Mouse (Mus musculus): ENCODE data around the gene Carf. TPM values are rescaled to one million over a fixed set of nuclear protein-coding genes. Genes with fewer than 3 reads are reported as not detected.
"Not testable (repeated sequence)": the region's sequence is repeated elsewhere in the genome, so short reads cannot be mapped to it uniquely, and the experiment has no call there.

Carf gene
- polyA plus RNA-seq, 1 experiment = 8.3 TPM

DNA sequence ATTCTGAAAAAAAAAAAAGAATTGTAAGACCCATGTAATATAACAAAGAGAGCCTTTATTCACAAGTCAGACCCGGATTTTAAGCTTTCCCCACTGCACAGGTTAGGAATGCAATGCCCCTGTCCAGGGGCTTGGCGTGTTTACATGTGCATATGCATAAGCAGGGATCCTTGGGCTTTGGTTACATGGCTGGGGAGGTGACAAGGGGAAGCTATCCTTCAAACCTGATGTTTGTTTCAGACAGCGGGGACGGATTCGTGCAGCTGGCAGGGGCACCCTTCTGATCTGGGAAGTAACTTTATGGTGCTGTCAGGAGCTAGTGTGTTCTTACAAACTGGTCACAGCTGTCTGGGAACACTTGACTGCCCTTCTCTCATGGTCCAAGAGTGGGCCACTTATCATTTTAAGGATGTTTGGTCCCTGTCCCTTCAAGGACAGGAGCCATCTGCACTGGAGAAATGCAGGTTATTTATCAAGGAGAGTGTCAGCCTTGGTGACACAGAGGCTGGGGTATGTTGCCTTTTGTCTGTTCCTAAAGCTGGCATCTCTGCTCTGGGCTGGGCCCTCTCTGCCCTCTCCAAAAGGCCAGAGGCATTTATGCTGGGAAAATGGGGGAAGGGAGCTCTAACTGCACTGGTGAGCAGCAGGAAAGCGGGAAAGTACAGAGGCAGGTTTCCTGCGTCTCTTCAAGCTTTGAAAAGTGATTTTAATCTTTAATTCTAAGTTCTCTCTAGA, 19.8 kb downstream of the Carf start:
- no peak for TF ChIP-seq CTCF (IDR thresholded peaks at IDR 0.05; ENCODE audit: borderline replicate concordance, extremely low read depth, insufficient read depth, insufficient read length)
- TF ChIP-seq POLR2A (IDR thresholded peaks at IDR 0.05; ENCODE audit: borderline replicate concordance, extremely low read depth, insufficient read depth, insufficient read length, poor library complexity, severe bottlenecking) = no peak
- no peak for DNase-seq (ENCODE audit: low read depth)

DNA sequence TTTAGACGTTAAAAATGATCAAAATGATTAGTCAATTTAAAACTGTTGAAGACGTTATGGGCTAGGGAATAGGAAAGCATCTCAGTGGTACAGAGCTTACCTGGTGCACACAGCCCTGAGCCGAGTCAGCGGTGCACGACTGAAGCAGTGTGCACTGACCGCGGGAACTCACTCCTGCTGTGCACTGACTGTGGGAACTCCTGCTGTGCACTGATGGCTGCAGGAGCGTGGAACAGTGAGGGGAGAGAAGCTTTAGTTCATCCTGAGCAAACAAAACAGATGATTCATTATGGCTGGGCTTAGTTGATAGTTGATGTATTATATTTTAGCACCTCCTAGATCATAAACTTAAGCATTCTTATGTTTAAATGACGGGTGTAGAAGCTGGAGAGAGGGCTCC, 39.3 kb downstream of the Carf start:
- no peak for TF ChIP-seq POLR2A (IDR thresholded peaks at IDR 0.05; ENCODE audit: borderline replicate concordance, extremely low read depth, insufficient read depth, insufficient read length, poor library complexity, severe bottlenecking)
- no peak for TF ChIP-seq CTCF (IDR thresholded peaks at IDR 0.05; ENCODE audit: borderline replicate concordance, extremely low read depth, insufficient read depth, insufficient read length)
- no peak for DNase-seq (ENCODE audit: low read depth)

DNA sequence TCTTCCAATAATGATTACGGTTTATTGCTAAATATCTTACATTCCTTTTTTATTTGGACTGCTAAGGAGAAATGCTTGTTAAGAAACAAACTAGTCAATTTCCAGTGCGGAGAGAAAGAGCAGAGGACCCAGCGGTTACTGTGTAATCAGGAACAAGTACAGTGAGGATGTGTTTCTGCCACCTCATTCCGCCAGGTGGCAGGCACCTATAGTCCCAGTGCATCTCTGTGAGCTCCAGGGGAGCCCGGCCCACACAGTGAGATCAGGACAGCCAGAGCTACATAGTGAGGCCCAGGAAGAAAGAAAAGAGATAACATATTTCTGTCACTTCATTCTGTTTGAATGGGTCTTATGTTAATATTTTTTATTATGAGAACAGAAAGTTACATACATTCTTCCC, 54.7 kb downstream of the Carf start:
- DNase-seq (ENCODE audit: low read depth) = peak; percentile 42
- no peak for TF ChIP-seq CTCF (IDR thresholded peaks at IDR 0.05; ENCODE audit: borderline replicate concordance, extremely low read depth, insufficient read depth, insufficient read length)
- no peak for TF ChIP-seq POLR2A (IDR thresholded peaks at IDR 0.05; ENCODE audit: borderline replicate concordance, extremely low read depth, insufficient read depth, insufficient read length, poor library complexity, severe bottlenecking)

DNA sequence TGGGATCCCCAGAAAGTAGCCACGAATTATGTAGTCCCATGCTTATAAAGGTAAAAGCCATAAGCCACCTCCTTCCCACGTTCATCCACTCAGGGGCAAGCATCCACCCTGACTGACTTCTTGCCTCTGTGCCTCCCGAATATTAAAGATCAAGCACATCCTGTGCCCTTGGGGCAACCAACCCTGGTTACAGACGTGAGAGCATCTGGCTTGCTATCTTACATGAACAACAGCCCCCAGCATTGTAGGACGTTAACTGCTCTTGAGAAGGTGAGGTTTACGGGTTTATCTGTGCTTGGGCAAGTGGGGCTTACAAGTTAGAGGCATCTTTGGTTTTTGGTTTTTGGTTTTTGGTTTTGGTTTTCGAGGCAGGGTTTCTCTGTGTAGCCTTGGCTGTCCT, 58.6 kb downstream of the Carf start:
- DNase-seq (ENCODE audit: low read depth) = no peak
- TF ChIP-seq CTCF (IDR thresholded peaks at IDR 0.05; ENCODE audit: borderline replicate concordance, extremely low read depth, insufficient read depth, insufficient read length) (no peak), POLR2A (IDR thresholded peaks at IDR 0.05; ENCODE audit: borderline replicate concordance, extremely low read depth, insufficient read depth, insufficient read length, poor library complexity, severe bottlenecking) (no peak)

DNA sequence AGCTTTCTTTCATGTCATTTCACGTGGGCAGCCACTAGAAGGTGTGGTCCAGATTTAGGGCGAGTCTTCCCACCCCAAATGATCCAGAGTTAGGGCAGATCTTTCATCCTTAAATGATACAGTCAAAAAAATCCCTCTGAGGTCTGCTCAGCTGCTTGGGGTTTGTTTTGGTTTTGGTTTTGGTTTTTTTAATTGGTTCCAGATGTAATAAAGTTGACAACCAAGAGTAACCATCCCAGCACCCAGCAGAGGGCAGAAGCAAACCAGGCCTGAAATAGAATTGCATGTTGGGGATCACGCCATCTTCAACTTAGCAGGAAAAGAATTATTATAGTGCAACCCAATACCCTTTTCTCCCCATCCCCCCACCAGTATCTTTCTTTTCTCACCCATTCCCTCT, 60.4 kb downstream of the Carf start:
- peak; percentile 48; the same call in 1 of the 2 replicates for TF ChIP-seq CTCF (IDR thresholded peaks at IDR 0.05; ENCODE audit: borderline replicate concordance, extremely low read depth, insufficient read depth, insufficient read length)
- no peak for TF ChIP-seq POLR2A (IDR thresholded peaks at IDR 0.05; ENCODE audit: borderline replicate concordance, extremely low read depth, insufficient read depth, insufficient read length, poor library complexity, severe bottlenecking)
- DNase-seq (ENCODE audit: low read depth) = peak; percentile 24

DNA sequence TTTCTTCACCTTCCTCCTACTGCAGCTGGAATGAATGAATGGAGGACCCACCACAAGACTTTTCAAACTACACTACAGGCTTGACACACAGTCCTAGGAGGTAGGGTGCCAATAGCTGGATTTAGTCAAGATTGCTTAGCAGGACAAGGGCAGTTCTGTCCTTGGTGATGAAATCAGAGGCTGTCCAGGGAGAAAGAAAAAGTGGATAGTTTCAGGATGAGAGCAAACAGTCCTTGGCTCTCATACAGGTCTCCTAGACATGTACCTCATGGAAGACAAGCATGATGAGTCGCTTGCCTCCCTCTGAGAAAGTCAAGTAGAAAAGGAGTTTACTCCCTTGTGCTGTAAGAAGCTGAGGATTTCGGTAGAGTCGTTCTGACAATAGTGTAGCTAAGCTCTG, 65.6 kb downstream of the Carf start:
- no peak for DNase-seq (ENCODE audit: low read depth)
- no peak for TF ChIP-seq CTCF (IDR thresholded peaks at IDR 0.05; ENCODE audit: borderline replicate concordance, extremely low read depth, insufficient read depth, insufficient read length)
- TF ChIP-seq POLR2A (IDR thresholded peaks at IDR 0.05; ENCODE audit: borderline replicate concordance, extremely low read depth, insufficient read depth, insufficient read length, poor library complexity, severe bottlenecking) = no peak

DNA sequence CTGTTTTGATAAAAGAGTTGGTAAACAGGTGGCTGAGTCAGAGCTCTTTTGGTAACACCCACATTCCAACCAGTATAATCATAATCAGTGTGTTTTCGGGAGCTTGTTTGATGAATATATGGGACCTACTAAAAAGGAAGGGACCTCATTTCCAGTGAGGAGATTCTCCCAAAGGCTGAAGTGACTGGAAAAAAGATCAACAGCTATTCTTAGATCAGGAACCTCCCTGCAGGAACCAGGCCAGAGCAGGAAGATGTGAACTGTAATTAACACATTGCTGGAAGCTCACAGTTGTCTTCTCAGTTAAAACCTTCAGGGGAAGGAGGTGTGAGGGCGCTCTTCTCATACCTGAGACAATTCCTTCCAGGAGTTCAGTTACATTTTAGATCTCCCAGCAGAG, 71.6 kb downstream of the Carf start:
- DNase-seq (ENCODE audit: low read depth) = no peak
- TF ChIP-seq CTCF (IDR thresholded peaks at IDR 0.05; ENCODE audit: borderline replicate concordance, extremely low read depth, insufficient read depth, insufficient read length) = no peak
- no peak for TF ChIP-seq POLR2A (IDR thresholded peaks at IDR 0.05; ENCODE audit: borderline replicate concordance, extremely low read depth, insufficient read depth, insufficient read length, poor library complexity, severe bottlenecking)

DNA sequence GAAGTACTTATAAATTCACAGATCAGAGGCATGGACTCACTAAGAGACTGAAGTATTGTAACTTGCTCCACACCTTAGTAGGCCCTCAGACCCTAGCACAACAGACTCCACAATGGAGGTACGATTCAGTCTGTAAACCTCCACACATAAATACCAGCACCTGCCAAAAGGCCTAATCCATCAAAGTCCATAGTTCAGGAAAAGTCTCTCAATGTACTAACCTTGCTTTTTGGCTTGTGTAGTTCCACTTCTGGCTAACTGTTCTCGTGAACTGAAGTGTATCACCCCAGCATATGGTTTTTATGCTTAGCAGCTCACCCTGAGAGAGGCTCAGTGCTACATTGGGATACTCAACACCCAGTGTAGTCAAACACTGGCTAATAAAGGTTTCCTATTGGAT, 72.2 kb downstream of the Carf start:
- DNase-seq (ENCODE audit: low read depth) = no peak
- no peak for TF ChIP-seq CTCF (IDR thresholded peaks at IDR 0.05; ENCODE audit: borderline replicate concordance, extremely low read depth, insufficient read depth, insufficient read length)
- no peak for TF ChIP-seq POLR2A (IDR thresholded peaks at IDR 0.05; ENCODE audit: borderline replicate concordance, extremely low read depth, insufficient read depth, insufficient read length, poor library complexity, severe bottlenecking)

DNA sequence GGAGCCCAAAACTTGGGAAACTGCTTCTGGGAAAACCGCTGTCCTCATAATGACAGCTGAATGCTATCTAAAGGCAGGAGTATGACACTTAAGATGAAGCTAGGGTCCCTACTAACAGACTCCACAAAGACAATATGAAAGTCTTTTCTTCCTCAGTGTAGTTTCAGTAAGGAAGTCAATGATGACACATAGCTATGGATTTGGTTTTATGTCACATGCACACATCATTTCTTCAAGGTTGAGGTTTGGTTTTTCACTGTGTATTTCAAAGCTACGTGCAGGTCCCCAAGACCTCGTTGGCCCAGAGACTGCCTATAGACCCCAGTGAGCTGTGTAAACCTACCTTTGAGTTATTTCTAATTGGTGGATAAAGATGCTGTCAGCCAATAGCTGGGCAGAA, 75.1 kb downstream of the Carf start:
- no peak for DNase-seq (ENCODE audit: low read depth)
- TF ChIP-seq CTCF (IDR thresholded peaks at IDR 0.05; ENCODE audit: borderline replicate concordance, extremely low read depth, insufficient read depth, insufficient read length) (no peak), POLR2A (IDR thresholded peaks at IDR 0.05; ENCODE audit: borderline replicate concordance, extremely low read depth, insufficient read depth, insufficient read length, poor library complexity, severe bottlenecking) (no peak)

DNA sequence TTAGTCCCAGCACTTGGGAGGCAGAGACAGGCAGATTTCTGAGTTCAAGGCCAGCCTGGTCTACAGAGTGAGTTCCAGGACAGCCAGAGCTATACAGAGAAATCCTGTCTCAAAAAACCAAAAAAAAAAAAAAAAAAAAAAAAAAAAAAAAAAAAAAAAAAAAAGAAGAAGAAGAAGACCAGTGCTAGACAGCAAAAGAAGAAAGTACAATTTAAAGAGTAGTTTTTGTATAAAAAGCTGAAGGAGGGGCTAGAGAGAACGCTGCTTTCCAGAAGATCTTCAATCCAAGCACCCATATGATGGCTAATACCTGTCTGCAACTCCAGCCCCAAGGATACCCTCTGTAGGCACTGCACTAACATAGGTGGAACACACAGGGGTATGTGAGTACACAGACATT, 79.8 kb downstream of the Carf start:
- DNase-seq (ENCODE audit: low read depth) = not testable (repeated sequence)

DNA sequence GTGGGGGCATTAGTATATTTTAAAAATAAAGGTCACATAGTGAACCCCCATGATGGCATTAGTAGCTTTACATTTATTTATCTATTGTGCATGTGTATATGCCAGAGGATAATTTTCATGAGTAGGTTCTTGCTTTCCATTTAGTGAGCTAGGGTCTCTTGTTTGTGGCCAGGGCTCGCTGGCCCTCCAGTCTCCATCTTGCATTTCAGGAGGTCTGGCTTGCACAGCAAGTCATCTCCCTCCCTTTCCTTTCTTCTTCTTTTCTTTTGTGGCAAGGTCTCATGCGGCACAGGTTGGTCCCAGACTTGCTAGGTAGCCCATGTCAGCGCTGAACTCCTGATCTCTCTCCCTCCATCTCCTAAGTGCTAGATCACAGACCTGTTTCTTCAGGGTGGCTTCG, 81.3 kb downstream of the Carf start:
- DNase-seq (ENCODE audit: low read depth) = peak; percentile 36
- no peak for TF ChIP-seq POLR2A (IDR thresholded peaks at IDR 0.05; ENCODE audit: borderline replicate concordance, extremely low read depth, insufficient read depth, insufficient read length, poor library complexity, severe bottlenecking)
- no peak for TF ChIP-seq CTCF (IDR thresholded peaks at IDR 0.05; ENCODE audit: borderline replicate concordance, extremely low read depth, insufficient read depth, insufficient read length)

DNA sequence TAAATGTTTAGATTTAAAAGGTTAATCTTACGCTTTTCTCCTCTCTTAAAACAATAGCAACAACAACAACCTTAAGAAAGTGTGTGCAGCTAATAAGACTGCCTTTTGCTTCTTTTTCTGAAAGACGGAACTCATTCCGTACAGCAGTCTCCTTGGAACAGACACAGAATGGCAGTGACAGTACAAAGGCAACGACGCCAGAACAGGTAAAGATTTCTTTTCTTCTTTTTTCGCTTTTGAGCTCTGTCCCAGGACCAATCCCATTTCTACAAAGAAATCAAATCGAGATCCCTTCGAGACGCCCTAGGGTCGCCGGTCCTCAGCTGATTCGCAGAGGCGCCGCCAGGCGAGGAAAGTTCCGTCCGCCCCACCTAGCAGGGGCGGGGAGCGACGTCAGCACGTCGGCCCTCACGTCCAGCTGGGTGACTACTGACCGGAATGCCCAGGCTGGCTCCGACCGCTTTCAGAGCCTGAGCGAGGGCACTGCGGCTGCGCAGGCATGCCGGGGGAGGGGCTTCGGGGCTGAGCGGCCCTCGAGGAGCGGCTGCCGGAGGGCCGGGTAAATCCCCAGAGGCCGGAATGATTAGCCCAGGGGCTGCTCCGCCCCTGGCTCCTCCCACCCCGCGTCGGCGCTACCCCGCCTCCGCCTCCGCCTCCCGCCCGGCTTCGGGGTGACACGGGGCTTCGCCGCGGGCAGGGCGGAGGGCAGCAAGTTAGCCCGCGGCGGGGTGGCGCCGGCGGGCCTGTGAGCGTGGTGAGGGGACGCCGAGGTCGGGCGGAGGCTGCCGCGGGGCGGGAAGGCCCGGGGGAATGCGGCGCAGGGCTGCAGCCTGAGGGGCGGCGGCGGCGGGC, 82.1 kb downstream of the Carf start, which contains the start of gene Nbeal1:
Gene Nbeal1 (plus strand): TSS at position 668 of the 852 bp plus-strand sequence.
- DNase-seq (ENCODE audit: low read depth) = peak; percentile 99
- TF ChIP-seq CTCF (IDR thresholded peaks at IDR 0.05; ENCODE audit: borderline replicate concordance, extremely low read depth, insufficient read depth, insufficient read length) (peak; percentile 32; the same call in 1 of the 2 replicates), POLR2A (IDR thresholded peaks at IDR 0.05; ENCODE audit: borderline replicate concordance, extremely low read depth, insufficient read depth, insufficient read length, poor library complexity, severe bottlenecking) (peak; percentile 87)

Measured in brain, embryonic 14.5 days (tissue).